Mouse (Mus musculus) embryonic fibroblast, embryonic 13.5 days (primary cell): ENCODE data around the gene Gpr157.

Experiments
- CTCF ChIP-seq: IDR thresholded peaks from 2 replicates; pipeline ENCODE4 v1.5.1; 2011; ENCODE audit warnings: mild to moderate bottlenecking, control low read depth, low read length, moderate library complexity, borderline replicate concordance; ENCODE audit not compliant: insufficient read depth
- POLR2A ChIP-seq: IDR thresholded peaks from 2 replicates; pipeline ENCODE4 v1.6.1; 2011; ENCODE audit warnings: low read depth, mild to moderate bottlenecking, control low read depth, low read length, moderate library complexity

DNA sequence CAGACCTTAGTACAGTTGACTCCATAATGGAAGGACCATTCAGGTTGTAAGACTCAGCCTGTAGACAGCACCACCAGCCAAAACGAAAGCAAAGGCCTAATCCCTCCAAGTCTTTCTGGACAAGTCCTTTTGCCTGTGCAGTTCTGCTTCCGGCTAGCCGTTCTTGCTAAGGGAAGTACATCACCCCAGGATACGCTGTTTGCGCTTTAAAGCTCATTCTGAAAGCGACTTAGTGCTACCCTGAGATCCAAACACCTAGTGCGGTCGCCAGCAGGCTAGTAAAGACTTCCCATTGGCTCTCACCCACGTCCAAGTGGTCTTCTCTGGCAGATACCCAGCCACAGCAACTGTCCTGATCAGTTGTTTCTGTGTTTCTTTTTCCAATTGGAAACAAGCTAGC is 23.2 kb downstream of the Gpr157 start:
- TF ChIP-seq CTCF (no peak), POLR2A (no peak)
